Mouse (Mus musculus): ENCODE measurements around the gene Scn5a. TPM values are rescaled to one million over a fixed set of nuclear protein-coding genes. Genes with fewer than 3 reads are reported as not detected.

The Scn5a gene
- polyA plus RNA-seq (2015; fragmentation: Nextera tagmentation; extraction: Ambion mirVana) = 0.03 and 0.05 TPM in 2 replicates

GRCm38 (mm10) chr9:119578636-119579438 is at the start of gene Scn5a:
Scn5a (minus strand) TSS chr9:119579016.
- H3K4me1 ChIP-seq (replicated peaks) = peaks cover 12% of the 10 kb centered on the region

GRCm38 (mm10) chr9:119627227-119627626 is 48.4 kb upstream of the Scn5a start:
- H3K36me3 ChIP-seq (replicated peaks) = no peaks in the 10 kb centered on the region
- H3K4me2 ChIP-seq = no peak overlapping the region
- no peak overlapping the region for H3K4me3 ChIP-seq (replicated peaks)
- no peak overlapping the region for H3K9ac ChIP-seq
- no peaks in the 10 kb centered on the region for H3K27me3 ChIP-seq
- no peaks in the 10 kb centered on the region for H3K4me1 ChIP-seq (replicated peaks)
- ATAC-seq (ENCODE audit: insufficient read depth) = no peak
- 64% methylated on average over 6 of the region's 6 CpGs for WGBS (ENCODE audit: insufficient replicate concordance)
- no peaks in the 10 kb centered on the region for H3K9me3 ChIP-seq (replicated peaks)
- H3K27ac ChIP-seq (replicated peaks) = no peak overlapping the region

More at GRCm38 (mm10) chr9:119578636-119579438, at the start of gene Scn5a:
- no peak; the same call in 1 of the 2 replicates for ATAC-seq (ENCODE audit: insufficient read depth)
- Histone ChIP-seq H3K4me2 (peak within 1 kb of the TSS; percentile 72), H3K27me3 (peaks cover 77% of the 10 kb centered on the region), H3K27ac (replicated peaks) (no peak within 1 kb of the TSS), H3K9ac (no peak within 1 kb of the TSS), H3K4me3 (replicated peaks) (peak within 1 kb of the TSS; percentile 46), H3K36me3 (replicated peaks) (no peaks in the 10 kb centered on the region), H3K9me3 (replicated peaks) (no peaks in the 10 kb centered on the region)
- WGBS (ENCODE audit: insufficient replicate concordance) = 2% methylated on average over 93 of the region's 99 CpGs

DNA sequence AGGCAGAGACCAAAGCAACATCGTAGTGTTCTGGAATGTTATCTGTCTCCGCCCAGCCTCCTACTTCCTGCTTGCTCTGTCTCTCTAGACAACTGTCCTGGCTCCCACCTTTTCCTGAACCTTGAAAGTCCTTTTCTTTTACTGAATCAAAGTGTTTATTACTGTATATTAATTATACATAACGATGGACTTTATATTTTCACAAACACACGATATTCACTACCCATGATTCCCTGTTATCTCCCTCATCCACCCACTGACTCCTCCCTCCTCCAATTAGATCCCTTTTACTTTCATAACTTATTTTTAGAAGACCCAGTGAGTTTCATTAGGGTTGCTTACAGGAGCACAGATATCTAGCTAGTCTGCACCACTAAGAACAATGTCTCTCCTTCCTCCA is 45.3 kb upstream of the Scn5a start:
- Histone ChIP-seq H3K9me3 (replicated peaks) (no peaks in the 10 kb centered on the region), H3K27me3 (no peaks in the 10 kb centered on the region), H3K36me3 (replicated peaks) (no peaks in the 10 kb centered on the region), H3K9ac (no peak overlapping the region), H3K4me2 (no peak overlapping the region), H3K4me1 (replicated peaks) (no peaks in the 10 kb centered on the region), H3K27ac (replicated peaks) (no peak overlapping the region), H3K4me3 (replicated peaks) (no peak overlapping the region)
- 54% methylated on average over 4 of the region's 4 CpGs for WGBS (ENCODE audit: insufficient replicate concordance)
- no peak for ATAC-seq (ENCODE audit: insufficient read depth)

- ATAC-seq (ENCODE audit: insufficient read depth) = no peak
- no peak overlapping the region for H3K27ac ChIP-seq (replicated peaks)
- H3K9me3 ChIP-seq (replicated peaks) = no peaks in the 10 kb centered on the region
- no peak overlapping the region for H3K9ac ChIP-seq
- H3K36me3 ChIP-seq (replicated peaks) = no peaks in the 10 kb centered on the region
- no peak overlapping the region for H3K4me2 ChIP-seq
- WGBS (ENCODE audit: insufficient replicate concordance) = 61% methylated on average over 6 of the region's 6 CpGs
- H3K4me1 ChIP-seq (replicated peaks) = no peaks in the 10 kb centered on the region
- H3K4me3 ChIP-seq (replicated peaks) = no peak overlapping the region
- H3K27me3 ChIP-seq = no peaks in the 10 kb centered on the region
These were observed 36.0 kb upstream of the Scn5a start for GRCm38 (mm10) chr9:119614798-119615197.

GRCm38 (mm10) chr9:119610563-119611166 is 31.8 kb upstream of the Scn5a start:
- no peaks in the 10 kb centered on the region for H3K9me3 ChIP-seq (replicated peaks)
- no peak overlapping the region for H3K27ac ChIP-seq (replicated peaks)

GRCm38 (mm10) chr9:119606906-119607305 is 28.1 kb upstream of the Scn5a start:
- H3K9ac ChIP-seq = no peak overlapping the region
- H3K27me3 ChIP-seq = no peaks in the 10 kb centered on the region; the same call in 1 of the 2 replicates
- no peaks in the 10 kb centered on the region for H3K4me1 ChIP-seq (replicated peaks)
- no peak for ATAC-seq (ENCODE audit: insufficient read depth)
- no peak overlapping the region for H3K4me3 ChIP-seq (replicated peaks)
- no peaks in the 10 kb centered on the region for H3K36me3 ChIP-seq (replicated peaks)
- WGBS (ENCODE audit: insufficient replicate concordance) = 77% methylated on average over 5 of the region's 5 CpGs
- H3K9me3 ChIP-seq (replicated peaks) = no peaks in the 10 kb centered on the region
- no peak overlapping the region for H3K27ac ChIP-seq (replicated peaks)
- H3K4me2 ChIP-seq = no peak overlapping the region

More at GRCm38 (mm10) chr9:119610563-119611166, 31.8 kb upstream of the Scn5a start:
- H3K27me3 ChIP-seq = no peaks in the 10 kb centered on the region
- no peak for ATAC-seq (ENCODE audit: insufficient read depth)
- H3K36me3 ChIP-seq (replicated peaks) = no peaks in the 10 kb centered on the region
- no peak overlapping the region for H3K4me2 ChIP-seq
- no peak overlapping the region for H3K9ac ChIP-seq
- H3K4me3 ChIP-seq (replicated peaks) = no peak overlapping the region
- WGBS (ENCODE audit: insufficient replicate concordance) = 74% methylated on average over 7 of the region's 7 CpGs
- no peaks in the 10 kb centered on the region for H3K4me1 ChIP-seq (replicated peaks)

- Histone ChIP-seq H3K9ac (no peak overlapping the region), H3K9me3 (replicated peaks) (no peaks in the 10 kb centered on the region), H3K36me3 (replicated peaks) (no peaks in the 10 kb centered on the region), H3K4me1 (replicated peaks) (no peaks in the 10 kb centered on the region), H3K4me3 (replicated peaks) (no peak overlapping the region), H3K27ac (replicated peaks) (no peak overlapping the region), H3K4me2 (no peak overlapping the region), H3K27me3 (no peaks in the 10 kb centered on the region; the same call in 1 of the 2 replicates)
- ATAC-seq (ENCODE audit: insufficient read depth) = no peak
- 68% methylated on average over 8 of the region's 8 CpGs for WGBS (ENCODE audit: insufficient replicate concordance)
These were observed 25.8 kb upstream of the Scn5a start for GRCm38 (mm10) chr9:119604607-119605006.

- H3K9ac ChIP-seq = no peak overlapping the region
- no peak overlapping the region for H3K27ac ChIP-seq (replicated peaks)
- no peaks in the 10 kb centered on the region for H3K36me3 ChIP-seq (replicated peaks)
- H3K4me1 ChIP-seq (replicated peaks) = no peaks in the 10 kb centered on the region
- no peak overlapping the region for H3K4me3 ChIP-seq (replicated peaks)
- ATAC-seq (ENCODE audit: insufficient read depth) = no peak
- no peaks in the 10 kb centered on the region for H3K9me3 ChIP-seq (replicated peaks)
- no peaks in the 10 kb centered on the region for H3K27me3 ChIP-seq
- no peak overlapping the region for H3K4me2 ChIP-seq
- 70% methylated on average over 10 of the region's 10 CpGs for WGBS (ENCODE audit: insufficient replicate concordance)
These were observed 19.7 kb upstream of the Scn5a start for GRCm38 (mm10) chr9:119598501-119598900.

DNA sequence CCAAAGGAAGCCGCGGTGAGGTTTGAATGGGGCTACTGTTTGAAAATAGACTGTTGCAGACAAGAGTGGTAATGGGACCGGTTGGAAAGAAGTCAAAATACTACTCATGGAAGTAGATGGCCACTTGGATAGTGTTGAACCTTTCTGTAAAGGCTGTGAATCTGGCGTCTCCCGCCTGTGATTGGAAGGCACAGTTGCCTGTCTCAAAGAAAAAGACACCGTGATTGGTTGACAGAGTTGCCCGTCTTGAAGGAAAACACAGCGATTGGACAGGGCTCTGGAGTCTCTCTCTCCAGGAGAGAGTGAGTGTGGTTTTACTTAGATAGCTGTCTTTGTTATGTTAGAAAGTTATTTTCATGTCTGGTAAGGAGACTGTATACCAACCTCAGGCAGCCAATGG is 18.5 kb upstream of the Scn5a start:
- no peaks in the 10 kb centered on the region for H3K36me3 ChIP-seq (replicated peaks)
- H3K4me2 ChIP-seq = no peak overlapping the region
- H3K4me1 ChIP-seq (replicated peaks) = no peaks in the 10 kb centered on the region
- no peak overlapping the region for H3K27ac ChIP-seq (replicated peaks)
- ATAC-seq (ENCODE audit: insufficient read depth) = no peak
- H3K4me3 ChIP-seq (replicated peaks) = no peak overlapping the region
- H3K9me3 ChIP-seq (replicated peaks) = no peaks in the 10 kb centered on the region
- H3K27me3 ChIP-seq = no peaks in the 10 kb centered on the region
- no peak overlapping the region for H3K9ac ChIP-seq
- WGBS (ENCODE audit: insufficient replicate concordance) = 68% methylated on average over 8 of the region's 8 CpGs

DNA sequence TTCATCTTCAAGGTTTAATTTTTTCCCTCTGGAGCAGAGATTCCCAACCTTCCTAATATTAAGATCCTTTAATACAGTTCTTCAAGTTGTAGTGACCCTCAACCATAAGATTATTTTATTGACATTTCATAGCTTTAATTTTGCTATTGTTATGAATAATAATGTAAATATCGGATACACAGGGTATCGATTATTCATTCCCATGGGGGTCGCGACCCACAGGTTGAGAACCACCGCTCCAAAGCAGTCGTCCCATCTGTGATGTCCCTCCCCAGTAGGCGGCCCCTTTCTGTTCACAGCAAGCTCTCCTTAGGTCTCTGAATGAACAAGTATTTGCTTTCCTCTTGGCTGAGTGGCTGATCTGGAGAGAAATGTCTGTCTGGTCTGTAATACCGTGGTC is 10.8 kb upstream of the Scn5a start:
- H3K4me2 ChIP-seq = no peak overlapping the region
- H3K36me3 ChIP-seq (replicated peaks) = no peaks in the 10 kb centered on the region
- H3K4me3 ChIP-seq (replicated peaks) = no peak overlapping the region
- ATAC-seq (ENCODE audit: insufficient read depth) = no peak
- peaks cover 23% of the 10 kb centered on the region for H3K27me3 ChIP-seq
- no peak overlapping the region for H3K9ac ChIP-seq
- no peaks in the 10 kb centered on the region for H3K9me3 ChIP-seq (replicated peaks)
- H3K27ac ChIP-seq (replicated peaks) = no peak overlapping the region
- 69% methylated on average over 8 of the region's 8 CpGs for WGBS (ENCODE audit: insufficient replicate concordance)
- H3K4me1 ChIP-seq (replicated peaks) = no peaks in the 10 kb centered on the region

DNA sequence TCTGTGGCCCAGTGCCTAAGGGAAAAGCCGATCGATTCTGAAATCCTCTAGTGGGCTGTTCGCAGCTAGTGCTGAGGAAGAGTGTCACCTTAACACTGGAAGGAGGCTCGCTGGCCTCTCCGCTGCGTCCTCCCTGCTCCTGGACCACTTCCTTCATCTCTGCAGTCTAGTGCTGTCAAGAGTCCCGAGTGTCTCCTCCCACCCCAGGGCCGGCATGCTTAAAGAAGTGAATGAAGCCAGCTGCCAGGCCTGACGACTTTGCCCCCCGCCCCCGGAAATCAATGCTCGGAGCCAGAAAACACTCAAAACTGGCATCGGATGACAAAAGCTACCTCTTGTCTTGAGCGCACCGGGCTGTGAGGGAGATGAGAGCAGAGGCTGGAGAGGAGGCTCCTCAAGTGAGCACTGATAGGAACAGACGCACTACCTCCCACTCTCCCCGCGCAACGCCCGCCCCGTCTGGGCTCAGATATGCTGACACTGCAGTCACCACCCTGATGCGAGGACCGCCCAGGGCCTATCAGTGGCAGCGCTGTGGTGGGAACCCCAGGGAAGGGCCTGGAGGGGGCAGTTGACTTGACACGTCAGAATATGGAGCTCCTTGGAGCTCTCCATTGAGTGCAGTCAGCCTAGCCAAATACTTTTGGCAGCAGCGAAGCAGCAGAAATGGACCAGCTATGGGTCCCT is 10.1 kb upstream of the Scn5a start:
- Histone ChIP-seq H3K9ac (no peak overlapping the region), H3K4me2 (no peak overlapping the region), H3K36me3 (replicated peaks) (no peaks in the 10 kb centered on the region), H3K27ac (replicated peaks) (no peak overlapping the region), H3K4me1 (replicated peaks) (no peaks in the 10 kb centered on the region), H3K4me3 (replicated peaks) (no peak overlapping the region), H3K9me3 (replicated peaks) (no peaks in the 10 kb centered on the region), H3K27me3 (peaks cover 23% of the 10 kb centered on the region)
- ATAC-seq (ENCODE audit: insufficient read depth) = no peak
- WGBS (ENCODE audit: insufficient replicate concordance) = 25% methylated on average over 26 of the region's 26 CpGs
